Mouse (Mus musculus) myocyte (in vitro differentiated cells): ENCODE measurements around the gene Gm10061. TPM values are rescaled to one million over a fixed set of nuclear protein-coding genes. Genes with fewer than 3 reads are reported as not detected.
"Not testable (repeated sequence)": the region's sequence is repeated elsewhere in the genome, so short reads cannot be mapped to it uniquely, and the experiment has no call there.

ENCODE experiments used
- H3K27me3 ChIP-seq: one replicate; pipeline ENCODE4 v1.6.1; 2011; ENCODE audit not compliant: control insufficient read depth, insufficient read depth, insufficient read length
- H3K36me3 ChIP-seq: one replicate; pipeline ENCODE4 v1.6.1; 2011; ENCODE audit not compliant: control insufficient read depth, insufficient read depth
- H3K4me2 ChIP-seq: one replicate; pipeline ENCODE4 v1.6.1; 2011; ENCODE audit warnings: low read depth, control low read depth
- H3K4me3 ChIP-seq: one replicate; pipeline ENCODE4 v1.5.1; 2011; ENCODE audit warnings: mild to moderate bottlenecking, control low read depth, moderate library complexity
- H3K79me2 ChIP-seq: one replicate; pipeline ENCODE4 v1.6.1; 2011; ENCODE audit not compliant: control insufficient read depth, insufficient read depth
- H3ac ChIP-seq: one replicate; pipeline ENCODE4 v1.6.1; 2011; ENCODE audit not compliant: control insufficient read depth, insufficient read length
- CEBPB ChIP-seq: IDR thresholded peaks from 2 replicates; pipeline ENCODE4 v1.6.1; 2011; ENCODE audit warnings: mild to moderate bottlenecking, moderate library complexity; ENCODE audit not compliant: poor library complexity, insufficient read depth, severe bottlenecking
- E2F4 ChIP-seq: IDR thresholded peaks from one replicate; pipeline ENCODE4 v1.6.1; 2011; ENCODE audit warnings: mild to moderate bottlenecking, control low read depth, moderate library complexity; ENCODE audit not compliant: insufficient read depth
- MAX ChIP-seq: IDR thresholded peaks from one replicate; pipeline ENCODE4 v1.6.1; 2011; ENCODE audit warnings: low read depth, mild to moderate bottlenecking, control low read depth
- MYOD1 ChIP-seq, 3 experiments: IDR thresholded peaks; one replicate each; pipeline ENCODE4 v1.6.1; 2011; ENCODE audit warnings: control low read depth in 2 of 3, low read depth in 2 of 3, mild to moderate bottlenecking in 2 of 3, moderate library complexity in 1 of 3; ENCODE audit not compliant: insufficient read length in 2 of 3, control insufficient read depth in 1 of 3
- MYOG ChIP-seq, 3 experiments: IDR thresholded peaks; one replicate each; pipeline ENCODE4 v1.6.1; 2011; ENCODE audit warnings: control low read depth in 2 of 3, low read depth in 2 of 3, mild to moderate bottlenecking in 2 of 3; ENCODE audit not compliant: insufficient read length in 2 of 3, control insufficient read depth in 1 of 3, insufficient read depth in 1 of 3
- POLR2A ChIP-seq: IDR thresholded peaks from one replicate; pipeline ENCODE4 v1.6.1; 2011; ENCODE audit warnings: low read depth, mild to moderate bottlenecking, control low read depth, moderate library complexity; ENCODE audit not compliant: insufficient read length
- POLR2AphosphoS2 ChIP-seq: IDR thresholded peaks from one replicate; pipeline ENCODE4 v1.6.1; 2011; ENCODE audit warnings: low read depth, control low read depth; ENCODE audit not compliant: insufficient read length
- REST ChIP-seq: IDR thresholded peaks from one replicate; pipeline ENCODE4 v1.6.1; 2011; ENCODE audit warnings: mild to moderate bottlenecking, control low read depth, moderate library complexity; ENCODE audit not compliant: insufficient read depth, insufficient read length
- SRF ChIP-seq: IDR thresholded peaks from one replicate; pipeline ENCODE4 v1.6.1; 2011; ENCODE audit warnings: low read depth; ENCODE audit not compliant: control insufficient read depth, insufficient read length
- TCF12 ChIP-seq: IDR thresholded peaks from one replicate; pipeline ENCODE4 v1.6.1; 2011; ENCODE audit warnings: mild to moderate bottlenecking, control low read depth; ENCODE audit not compliant: poor library complexity, insufficient read depth, severe bottlenecking
- TCF3 ChIP-seq: IDR thresholded peaks from one replicate; pipeline ENCODE4 v1.6.1; 2011; ENCODE audit warnings: low read depth, control low read depth; ENCODE audit not compliant: insufficient read length
- USF1 ChIP-seq: IDR thresholded peaks from one replicate; pipeline ENCODE4 v1.6.1; 2011; ENCODE audit warnings: low read depth, mild to moderate bottlenecking, control low read depth, moderate library complexity
- polyA plus RNA-seq: library from polyadenylated mRNA; unstranded; fragments of >200 nt; fragmentation: generic; extraction: Trizol; gene quantifications from one replicate; pipeline ENCODE4 v1.2.1, GENCODE M21; 2012; ENCODE audit warnings: missing spikeins

Gm10061 gene
- polyA plus RNA-seq: not detected

DNA sequence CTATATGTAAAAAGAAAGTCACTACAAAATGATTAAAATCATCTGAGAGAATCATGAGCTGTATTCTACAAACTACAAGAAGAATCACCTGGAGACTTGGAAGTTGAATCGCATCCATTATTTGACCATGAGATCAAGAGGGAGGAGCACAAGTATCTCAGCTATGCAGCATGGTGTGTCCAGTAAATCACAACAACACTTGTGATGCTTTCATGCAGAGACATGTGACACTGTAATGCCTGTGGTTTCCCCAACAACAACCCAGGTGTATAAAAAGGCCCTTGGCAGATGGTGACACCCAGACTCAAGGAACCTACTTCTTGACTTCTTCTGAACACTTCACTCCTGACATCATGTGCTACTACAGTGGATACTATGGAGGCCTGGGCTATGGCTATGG, at the start of gene Gm10061:
TSS of gene Gm10061 (plus strand) at position 301 of the 400 bp plus-strand sequence.
- TF ChIP-seq SRF (no peak), TCF12 (no peak), MYOG (IDR thresholded peaks at IDR 0.05; ENCODE audit: control insufficient read depth in 1 of 3, insufficient read depth in 1 of 3, insufficient read length in 2 of 3, low read depth in 2 of 3) (no peak), E2F4 (no peak), TCF3 (no peak), CEBPB (no peak), MAX (no peak)
- H3K79me2 ChIP-seq: no peaks in the 10 kb centered on the region

GRCm38 (mm10) chr16:89140551-89140950, 10.3 kb upstream of the Gm10061 start, which contains the start of gene Gm6358:
Gene Gm6358, plus strand, starts transcription at chr16:89140851.
- no peaks in the 10 kb centered on the region for H3K27me3 ChIP-seq

More for the DNA sequence above, at the start of gene Gm10061:
- no peak within 1 kb of the TSS for H3K4me2 ChIP-seq
- H3K4me3 ChIP-seq: no peak within 1 kb of the TSS
- no peaks in the 10 kb centered on the region for H3K36me3 ChIP-seq
- H3K27me3 ChIP-seq: no peaks in the 10 kb centered on the region
- H3ac ChIP-seq: no peak within 1 kb of the TSS

GRCm38 (mm10) chr16:89157652-89158051, 6.8 kb downstream of the Gm10061 start, which contains the start of gene Gm9789:
Gene Gm9789, plus strand, starts transcription at chr16:89157952.
- no peaks in the 10 kb centered on the region for H3K36me3 ChIP-seq
- no peaks in the 10 kb centered on the region for H3K27me3 ChIP-seq
- H3K4me3 ChIP-seq: no peak within 1 kb of the TSS
- no peak for TF ChIP-seq MAX
- TF ChIP-seq CEBPB: no peak
- no peak for TF ChIP-seq POLR2AphosphoS2
- no peak for TF ChIP-seq POLR2A
- TF ChIP-seq TCF3: no peak
- TF ChIP-seq SRF: no peak
- TF ChIP-seq USF1: no peak
- TF ChIP-seq MYOG (IDR thresholded peaks at IDR 0.05; ENCODE audit: control insufficient read depth in 1 of 3, insufficient read depth in 1 of 3, insufficient read length in 2 of 3, low read depth in 2 of 3): no peak
- TF ChIP-seq MYOD1 (IDR thresholded peaks at IDR 0.05; ENCODE audit: control insufficient read depth in 1 of 3, insufficient read length in 2 of 3, low read depth in 2 of 3): no peak
- no peak for TF ChIP-seq E2F4
- TF ChIP-seq REST: no peak
- TF ChIP-seq TCF12: no peak
- H3K79me2 ChIP-seq: no peaks in the 10 kb centered on the region
- H3K4me2 ChIP-seq: no peak within 1 kb of the TSS
- no peak within 1 kb of the TSS for H3ac ChIP-seq

More at GRCm38 (mm10) chr16:89140551-89140950, 10.3 kb upstream of the Gm10061 start, which contains the start of gene Gm6358:
- no peak within 1 kb of the TSS for H3K4me2 ChIP-seq
- H3K4me3 ChIP-seq: no peak within 1 kb of the TSS
- no peak within 1 kb of the TSS for H3ac ChIP-seq
- H3K79me2 ChIP-seq: no peaks in the 10 kb centered on the region
- no peaks in the 10 kb centered on the region for H3K36me3 ChIP-seq
- TF ChIP-seq USF1 (no peak), TCF3 (no peak), MYOD1 (IDR thresholded peaks at IDR 0.05; ENCODE audit: control insufficient read depth in 1 of 3, insufficient read length in 2 of 3, low read depth in 2 of 3) (no peak), MYOG (IDR thresholded peaks at IDR 0.05; ENCODE audit: control insufficient read depth in 1 of 3, insufficient read depth in 1 of 3, insufficient read length in 2 of 3, low read depth in 2 of 3) (no peak), POLR2A (no peak), CEBPB (no peak), E2F4 (no peak), MAX (no peak), POLR2AphosphoS2 (no peak), REST (no peak), SRF (no peak), TCF12 (no peak)

GRCm38 (mm10) chr16:89169190-89169589, 18.3 kb downstream of the Gm10061 start, which contains the start of gene Gm7735:
Gene Gm7735, plus strand, starts transcription at chr16:89169490.
- H3K79me2 ChIP-seq, H3K36me3 ChIP-seq, H3K4me3 ChIP-seq, H3ac ChIP-seq, H3K4me2 ChIP-seq, H3K27me3 ChIP-seq: not testable (repeated sequence)

GRCm38 (mm10) chr16:89174435-89174834, 23.5 kb downstream of the Gm10061 start, which contains the start of gene 1110057P08Rik:
Gene 1110057P08Rik, plus strand, starts transcription at chr16:89174735.
- Histone ChIP-seq H3K4me2 (no peak within 1 kb of the TSS), H3K4me3 (no peak within 1 kb of the TSS), H3K27me3 (no peaks in the 10 kb centered on the region), H3K79me2 (no peaks in the 10 kb centered on the region), H3ac (no peak within 1 kb of the TSS), H3K36me3 (no peaks in the 10 kb centered on the region)
- TF ChIP-seq SRF (no peak), E2F4 (no peak), MYOG (IDR thresholded peaks at IDR 0.05; ENCODE audit: control insufficient read depth in 1 of 3, insufficient read depth in 1 of 3, insufficient read length in 2 of 3, low read depth in 2 of 3) (no peak), POLR2AphosphoS2 (no peak), POLR2A (no peak), MAX (no peak), REST (no peak), TCF12 (no peak), MYOD1 (IDR thresholded peaks at IDR 0.05; ENCODE audit: control insufficient read depth in 1 of 3, insufficient read length in 2 of 3, low read depth in 2 of 3) (no peak), USF1 (no peak), CEBPB (no peak), TCF3 (no peak)
